Mouse (Mus musculus) midbrain, postnatal 0 days (tissue): Measurements from ENCODE around the gene Ankrd23. TPM values are rescaled to one million over a fixed set of nuclear protein-coding genes. Genes with fewer than 3 reads are reported as not detected.
A peak's percentile ranks its signal among the peaks of the same experiment; 100 is the strongest.

Experiments used
- ATAC-seq: fragments of 200-750 bp; cut with Nextera tagmentation; 2 replicates; pipeline ENCODE4 v1.8.0; 2017; ENCODE audit warnings: moderate number of reproducible peaks, mild to moderate bottlenecking, moderate TSS enrichment, moderate library complexity; ENCODE audit not compliant: low FRiP score
- DNase-seq: peaks from one replicate; pipeline ENCODE4 v3.0.0-alpha.2; 2015; ENCODE audit warnings: low spot score
- H3K27ac ChIP-seq: fragments of 300-500 bp; sonication (generic); 2 replicates; pipeline ENCODE4 v1.5.1; 2014; ENCODE audit warnings: low read depth, mild to moderate bottlenecking, low read length, mixed read lengths
- H3K27me3 ChIP-seq: fragments of 300-500 bp; sonication (generic); 2 replicates; pipeline ENCODE4 v1.6.1; 2014; ENCODE audit warnings: low read length, control low read depth, mixed read lengths; ENCODE audit not compliant: insufficient read depth
- H3K36me3 ChIP-seq: fragments of 300-500 bp; sonication (generic); 2 replicates; pipeline ENCODE4 v1.6.1; 2014; ENCODE audit warnings: low read length, control low read depth, mixed read lengths; ENCODE audit not compliant: insufficient read depth
- H3K4me1 ChIP-seq: fragments of 300-500 bp; sonication (generic); 2 replicates; pipeline ENCODE4 v1.6.1; 2014; ENCODE audit warnings: mild to moderate bottlenecking, control low read depth, antibody characterized with exemption, low read length, mixed read lengths; ENCODE audit not compliant: insufficient read depth
- H3K4me2 ChIP-seq: fragments of 300-500 bp; sonication (generic); 2 replicates; pipeline ENCODE4 v1.6.1; 2014; ENCODE audit warnings: low read depth, mild to moderate bottlenecking, low read length, mixed read lengths; ENCODE audit not compliant: poor library complexity, severe bottlenecking
- H3K4me3 ChIP-seq: fragments of 300-500 bp; sonication (generic); 2 replicates; pipeline ENCODE4 v1.5.1; 2014; ENCODE audit warnings: low read depth, mild to moderate bottlenecking, low read length, moderate library complexity
- H3K9ac ChIP-seq: fragments of 300-500 bp; sonication (generic); replicated peaks from 2 replicates; pipeline ENCODE4 v1.6.1; 2014; ENCODE audit warnings: mild to moderate bottlenecking, low read length, moderate library complexity, mixed read lengths; ENCODE audit not compliant: poor library complexity, severe bottlenecking
- H3K9me3 ChIP-seq: fragments of 300-500 bp; sonication (generic); 2 replicates; pipeline ENCODE4 v1.6.1; 2016; ENCODE audit warnings: low read length, control low read depth
- CTCF ChIP-seq: IDR thresholded peaks from 2 replicates; pipeline ENCODE4 v1.5.1; 2016; ENCODE audit warnings: antibody characterized with exemption, mild to moderate bottlenecking
- WGBS: fragments of 180-500 bp; shearing (Covaris S2); extraction: QIAGEN DNeasy Blood & Tissue Kit; methylation state at CpG from one replicate; pipeline ENCODE4 v1.1.7; 2014; 5-methylcytosine and 5-hydroxymethylcytosine counted together
- polyA plus RNA-seq: library from polyadenylated mRNA; unstranded; fragments of >200 nt; fragmentation: Nextera tagmentation; extraction: Ambion mirVana; gene quantifications from 2 replicates; pipeline ENCODE4 v1.2.1, GENCODE M21; 2015
- total RNA-seq: library from RNA; depleted of rRNA; stranded (reverse); fragments of >200 nt; gene quantifications from 2 replicates; pipeline ENCODE4 v1.2.3, GENCODE M21; 2014

The Ankrd23 gene
- total and polyA plus RNA-seq, 2 experiments from 2014 or later: 11.6 to 14.8 TPM

DNA sequence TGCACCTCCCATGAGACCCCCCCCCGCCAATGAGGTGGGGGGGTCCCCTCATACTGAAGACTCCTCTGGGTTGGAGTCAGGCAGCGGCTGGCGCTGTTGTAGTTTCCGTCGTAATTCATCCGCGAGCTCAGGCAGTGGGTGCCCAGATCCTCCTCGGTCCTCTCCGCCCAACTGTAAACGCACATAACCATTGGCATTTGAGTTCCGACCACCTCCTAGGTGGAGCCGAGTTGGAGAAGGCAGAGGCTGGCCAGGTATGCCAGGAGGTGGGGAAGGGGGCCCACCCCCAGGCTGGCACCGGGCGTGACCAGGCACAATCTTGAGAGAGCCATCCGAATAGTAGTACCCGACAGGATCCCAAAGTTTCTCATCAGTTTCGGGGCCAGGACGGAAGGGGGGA is 12.8 kb upstream of the Ankrd23 start:
- no peak for TF ChIP-seq CTCF
- H3K27me3 ChIP-seq: no peaks in the 10 kb centered on the region
- no peak for ATAC-seq
- no peak overlapping the region for H3K4me2 ChIP-seq
- no peak overlapping the region for H3K4me3 ChIP-seq
- no peak overlapping the region for H3K9ac ChIP-seq
- DNase-seq: no peak
- no peaks in the 10 kb centered on the region for H3K9me3 ChIP-seq
- no peak overlapping the region for H3K27ac ChIP-seq
- H3K4me1 ChIP-seq: peaks cover 5% of the 10 kb centered on the region; the same call in 1 of the 2 replicates
- 87% methylated on average over 18 of the region's 18 CpGs for WGBS
- H3K36me3 ChIP-seq: peaks cover 59% of the 10 kb centered on the region

DNA sequence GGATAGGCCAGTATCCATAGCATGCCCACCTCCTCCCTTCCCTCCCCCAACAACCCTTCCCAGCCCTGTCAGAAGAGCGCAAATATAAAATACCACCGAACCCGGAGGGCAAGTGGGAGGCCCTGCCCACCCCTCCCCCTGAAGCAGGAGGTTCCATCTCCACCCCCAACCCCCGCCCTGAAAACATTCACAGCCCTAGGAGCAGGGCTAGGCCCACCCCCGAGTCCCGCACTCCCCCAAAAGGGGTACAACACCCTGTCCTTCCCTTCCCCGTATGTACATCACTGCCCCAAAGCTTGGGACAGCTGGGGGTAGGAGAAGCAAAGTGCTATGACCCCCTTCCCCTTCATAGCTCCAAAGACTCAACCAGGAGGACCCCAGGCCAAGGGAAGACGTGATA is 12.1 kb upstream of the Ankrd23 start:
- Histone ChIP-seq H3K4me3 (no peak overlapping the region), H3K27me3 (no peaks in the 10 kb centered on the region), H3K9me3 (no peaks in the 10 kb centered on the region), H3K27ac (no peak overlapping the region), H3K9ac (no peak overlapping the region), H3K4me2 (no peak overlapping the region), H3K36me3 (peaks cover 52% of the 10 kb centered on the region), H3K4me1 (peaks cover 4% of the 10 kb centered on the region; the same call in 1 of the 2 replicates)
- no peak for DNase-seq
- TF ChIP-seq CTCF: no peak
- WGBS: 57% methylated on average over 8 of the region's 8 CpGs
- no peak for ATAC-seq

DNA sequence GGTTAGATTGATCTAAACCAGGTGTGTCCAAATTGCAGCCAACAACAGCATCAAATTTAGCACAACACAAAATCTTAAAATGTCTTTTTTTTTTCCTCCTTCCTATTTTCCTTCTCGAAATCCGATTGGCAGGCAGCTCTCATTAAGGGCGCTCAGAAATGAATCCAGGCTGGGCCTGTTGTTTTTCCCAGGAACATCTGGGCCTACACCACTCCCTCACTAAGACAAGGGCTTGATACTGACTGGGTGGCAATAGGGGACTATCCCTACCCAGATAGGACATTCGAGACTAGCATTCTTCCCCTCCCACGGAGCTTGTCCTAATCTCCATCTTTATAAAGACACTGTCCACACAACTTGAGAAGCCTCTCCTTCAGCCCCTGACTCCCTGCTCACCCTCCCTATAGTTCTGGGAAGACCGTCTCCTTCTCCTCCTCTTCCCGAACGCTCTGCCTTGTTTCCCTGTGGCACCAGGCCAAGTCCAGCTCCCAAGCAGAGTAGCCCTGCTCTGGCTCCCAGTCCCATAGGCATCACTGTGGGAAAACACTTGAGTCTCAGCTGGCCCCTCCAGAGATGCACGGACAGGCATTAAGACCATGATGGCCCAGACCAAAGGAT is 11.4 kb upstream of the Ankrd23 start:
- peaks cover 45% of the 10 kb centered on the region for H3K36me3 ChIP-seq
- TF ChIP-seq CTCF: no peak

DNA sequence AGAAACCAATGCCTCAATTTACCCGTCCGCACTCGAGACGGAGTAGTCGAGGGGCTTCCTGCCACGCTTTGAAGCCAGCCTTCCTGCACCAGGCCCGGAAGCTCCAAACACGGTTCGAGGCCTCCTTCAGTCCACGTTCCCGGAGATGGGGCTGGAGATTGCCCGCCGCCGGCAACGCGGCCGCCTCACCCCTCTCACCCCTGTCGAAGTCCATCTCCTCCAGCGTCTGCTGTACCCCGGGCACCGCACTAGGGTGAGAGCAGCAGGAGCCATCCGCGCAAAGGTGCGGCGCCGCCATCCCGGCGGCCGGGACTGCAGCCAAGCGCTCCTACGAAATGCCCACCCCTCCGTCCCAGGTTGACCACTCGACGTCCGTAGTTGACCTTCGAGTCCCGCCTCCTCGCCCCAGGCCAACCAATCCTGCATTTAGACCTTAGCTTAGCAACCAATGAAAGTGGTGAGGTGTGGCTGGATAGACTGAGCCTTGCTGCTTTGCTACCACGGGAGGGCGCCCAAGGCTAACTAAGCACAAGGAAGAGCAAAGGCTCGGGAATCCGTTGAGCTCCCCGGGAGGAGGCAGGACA is 10.3 kb upstream of the Ankrd23 start, which contains the start of gene Ankrd39:
Ankrd39 (minus strand) TSS at position 558 of the 584 bp plus-strand sequence.
- Histone ChIP-seq H3K27ac (peak within 1 kb of the TSS; percentile 76), H3K9me3 (no peaks in the 10 kb centered on the region), H3K9ac (peak within 1 kb of the TSS; percentile 78), H3K4me3 (peak within 1 kb of the TSS; percentile 63), H3K36me3 (peaks cover 39% of the 10 kb centered on the region), H3K4me1 (peaks cover 4% of the 10 kb centered on the region; the same call in 1 of the 2 replicates), H3K4me2 (peak within 1 kb of the TSS; percentile 74), H3K27me3 (no peaks in the 10 kb centered on the region)
- peak; percentile 93 for ATAC-seq
- peak; percentile 100 for TF ChIP-seq CTCF
- WGBS: under 1% methylated on average over 43 of the region's 43 CpGs
- peak; percentile 99 for DNase-seq

More for the DNA sequence above, 11.4 kb upstream of the Ankrd23 start:
- WGBS: 33% methylated on average over 9 of the region's 9 CpGs
- H3K4me2 ChIP-seq: no peak overlapping the region
- peaks cover 4% of the 10 kb centered on the region; the same call in 1 of the 2 replicates for H3K4me1 ChIP-seq
- no peaks in the 10 kb centered on the region for H3K9me3 ChIP-seq
- no peak overlapping the region for H3K4me3 ChIP-seq
- no peaks in the 10 kb centered on the region for H3K27me3 ChIP-seq
- H3K9ac ChIP-seq: no peak overlapping the region
- no peak for ATAC-seq
- H3K27ac ChIP-seq: peak overlapping the region; percentile 72
- peak; percentile 17 for DNase-seq

DNA sequence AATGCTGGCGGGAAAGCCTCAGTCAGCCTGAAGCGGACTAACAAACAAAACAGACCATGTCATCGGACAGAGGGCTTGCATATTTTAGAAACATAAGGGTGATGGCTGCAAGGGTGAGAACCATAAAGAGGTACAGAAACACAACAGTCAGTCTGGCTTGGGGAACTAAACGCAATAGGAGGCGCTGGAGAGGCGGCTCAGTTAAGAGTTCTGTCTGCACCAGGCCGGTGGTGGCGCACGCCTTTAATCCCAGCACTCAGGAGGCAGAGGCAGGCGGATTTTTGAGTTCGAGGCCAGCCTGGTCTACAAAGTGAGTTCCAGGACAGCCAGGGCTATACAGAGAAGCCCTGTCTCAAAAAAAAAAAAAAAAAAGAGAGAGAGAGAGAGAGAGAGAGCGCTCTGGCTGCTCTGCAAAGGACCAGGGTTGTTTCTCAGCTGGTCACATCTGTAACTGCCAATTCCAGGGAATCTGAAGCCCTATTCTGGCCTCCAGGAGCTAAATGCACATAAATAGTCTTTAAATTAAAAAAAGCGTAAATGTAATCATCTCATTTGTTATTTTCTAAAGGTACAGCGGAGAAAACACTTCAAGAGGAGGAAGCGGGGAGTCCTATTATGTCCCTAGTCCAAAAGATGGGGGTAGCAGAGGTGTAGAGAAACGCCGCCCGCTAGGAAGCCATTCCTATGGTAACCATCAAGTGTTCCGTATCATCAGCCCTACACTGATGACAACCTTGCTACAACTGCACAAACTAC is 9.3 kb upstream of the Ankrd23 start:
- peaks cover 4% of the 10 kb centered on the region; the same call in 1 of the 2 replicates for H3K4me1 ChIP-seq
- H3K9me3 ChIP-seq: no peaks in the 10 kb centered on the region
- TF ChIP-seq CTCF: 0 out of 2 replicates have a peak, but pooled peaks have one; percentile 19
- H3K9ac ChIP-seq: peak overlapping the region; percentile 78
- no peaks in the 10 kb centered on the region for H3K27me3 ChIP-seq
- peak overlapping the region; percentile 74 for H3K4me2 ChIP-seq
- 66% methylated on average over 19 of the region's 19 CpGs for WGBS
- peaks cover 38% of the 10 kb centered on the region for H3K36me3 ChIP-seq
- DNase-seq: peak; percentile 22
- no peak for ATAC-seq
- H3K4me3 ChIP-seq: peak overlapping the region; percentile 63
- H3K27ac ChIP-seq: peak overlapping the region; percentile 76; the same call in 1 of the 2 replicates
